In genomic region chr17:55367464-55368207, GRCm38 (mm10) we compare ENCODE assay signal across 11 mouse cellular contexts.
DNase-seq lines count a peak whose midpoint lies in the region; ATAC-seq and TF ChIP-seq lines count a peak whose summit lies in the region.
"Had no signal": no experiment of that assay in that cellular context is flagged by ENCODE, and none has a peak within 500 bp of the region (broad histone marks: within the 10 kb centered on the region; RNA-seq: fewer than 3 reads in every experiment).

No protein-coding gene starts in this region.

- H3K9me3 ChIP-seq in embryonic facial prominence, embryonic 11.5 days (replicated peaks; ENCODE audit: control insufficient read depth, low read length): no peaks in the 10 kb centered on the region
- no peaks in the 10 kb centered on the region for H3K9me3 ChIP-seq in hindbrain, postnatal 0 days (ENCODE audit: low read length)
- no peaks in the 10 kb centered on the region for H3K9me3 ChIP-seq in limb, embryonic 14.5 days (ENCODE audit: control insufficient read depth, low read length)
- H3K9me3 ChIP-seq: G1E; intestine, embryonic 15.5 days; liver, embryonic 15.5 days; stomach, embryonic 15.5 days had no signal

- H3K4me2 ChIP-seq in embryonic facial prominence, embryonic 11.5 days (ENCODE audit: low read depth, low read length): no peak overlapping the region
- no peak overlapping the region for H3K4me2 ChIP-seq in hindbrain, postnatal 0 days (ENCODE audit: low read depth, low read length)
- no peak overlapping the region for H3K4me2 ChIP-seq in limb, embryonic 14.5 days (replicated peaks; ENCODE audit: low read depth, low read length, severe bottlenecking)
- H3K4me2 ChIP-seq: intestine, embryonic 15.5 days; liver, embryonic 15.5 days; stomach, embryonic 15.5 days had no signal

- H3K27me3 ChIP-seq in embryonic facial prominence, embryonic 11.5 days (ENCODE audit: control insufficient read depth, insufficient read depth, low read length): no peaks in the 10 kb centered on the region
- H3K27me3 ChIP-seq in hindbrain, postnatal 0 days (ENCODE audit: insufficient read depth, low read length): no peaks in the 10 kb centered on the region
- no peaks in the 10 kb centered on the region for H3K27me3 ChIP-seq in limb, embryonic 14.5 days (ENCODE audit: control insufficient read depth, insufficient read depth, low read length)
- H3K27me3 ChIP-seq in kidney, adult 2 months (replicated peaks; ENCODE audit: control insufficient read depth, insufficient read depth, low read length): no peaks in the 10 kb centered on the region
- H3K27me3 ChIP-seq: intestine, embryonic 15.5 days; liver, embryonic 15.5 days; stomach, embryonic 15.5 days had no signal

- peak; percentile 84 for DNase-seq in brain, embryonic 14.5 days (ENCODE audit: low read depth)
- DNase-seq in embryonic facial prominence, embryonic 11.5 days (ENCODE audit: low spot score): peak; percentile 76
- DNase-seq in hindbrain, postnatal 0 days (ENCODE audit: low spot score): peak; percentile 66
- DNase-seq in limb, embryonic 14.5 days (ENCODE audit: low spot score): peak; percentile 12
- no peak for DNase-seq in kidney, postnatal 14 days
- no peak for DNase-seq in kidney, adult 2 months

- no peaks in the 10 kb centered on the region for H3K36me3 ChIP-seq in embryonic facial prominence, embryonic 11.5 days (replicated peaks; ENCODE audit: control insufficient read depth, insufficient read depth, low read depth, low read length)
- H3K36me3 ChIP-seq in hindbrain, postnatal 0 days (ENCODE audit: insufficient read depth, low read length): no peaks in the 10 kb centered on the region
- H3K36me3 ChIP-seq in limb, embryonic 14.5 days (ENCODE audit: control insufficient read depth, insufficient read depth, low read length): no peaks in the 10 kb centered on the region
- no peaks in the 10 kb centered on the region for H3K36me3 ChIP-seq in kidney, adult 2 months (ENCODE audit: control insufficient read depth, insufficient read depth, low read length)
- H3K36me3 ChIP-seq: G1E; intestine, embryonic 15.5 days; liver, embryonic 15.5 days; stomach, embryonic 15.5 days had no signal

- no peak for TF ChIP-seq CTCF in brain, embryonic 14.5 days (IDR thresholded peaks at IDR 0.05; ENCODE audit: borderline replicate concordance, extremely low read depth, insufficient read depth, insufficient read length)
- TF ChIP-seq CTCF in hindbrain, postnatal 0 days (IDR thresholded peaks at IDR 0.05; ENCODE audit: low read depth): no peak
- no peak for TF ChIP-seq CTCF in kidney, adult 2 months (conservative IDR thresholded peaks at IDR 0.05; ENCODE audit: insufficient read depth, insufficient read length, low read depth, low read length)

- no peak overlapping the region for H3K9ac ChIP-seq in embryonic facial prominence, embryonic 11.5 days (replicated peaks; ENCODE audit: low read length)
- H3K9ac ChIP-seq in hindbrain, postnatal 0 days (replicated peaks; ENCODE audit: low read length): no peak overlapping the region
- H3K9ac ChIP-seq in limb, embryonic 14.5 days (ENCODE audit: low read depth, low read length, severe bottlenecking): no peak overlapping the region
- H3K9ac ChIP-seq: intestine, embryonic 15.5 days; liver, embryonic 15.5 days; stomach, embryonic 15.5 days had no signal

- no peak for TF ChIP-seq POLR2A in brain, embryonic 14.5 days (IDR thresholded peaks at IDR 0.05; ENCODE audit: borderline replicate concordance, extremely low read depth, insufficient read depth, insufficient read length, poor library complexity, severe bottlenecking)
- no peak for TF ChIP-seq POLR2A in limb, embryonic 14.5 days (IDR thresholded peaks at IDR 0.05; ENCODE audit: borderline replicate concordance, extremely low read depth, insufficient read depth, insufficient read length)
- no peak for TF ChIP-seq POLR2A in kidney, adult 2 months (IDR thresholded peaks at IDR 0.05; ENCODE audit: low read depth, low read length)

- H3K4me1 ChIP-seq in embryonic facial prominence, embryonic 11.5 days (ENCODE audit: control insufficient read depth, insufficient read depth, low read length): no peaks in the 10 kb centered on the region
- H3K4me1 ChIP-seq in hindbrain, postnatal 0 days (ENCODE audit: insufficient read depth, low read length): no peaks in the 10 kb centered on the region
- peaks cover 3% of the 10 kb centered on the region; the same call in 1 of the 2 replicates for H3K4me1 ChIP-seq in limb, embryonic 14.5 days (ENCODE audit: control insufficient read depth, insufficient read depth, low read length)
- H3K4me1 ChIP-seq in kidney, adult 2 months (ENCODE audit: control insufficient read depth, insufficient read depth, low read length): no peaks in the 10 kb centered on the region
- H3K4me1 ChIP-seq: intestine, embryonic 15.5 days; liver, embryonic 15.5 days; stomach, embryonic 15.5 days had no signal

- peak; percentile 80 for ATAC-seq in embryonic facial prominence, embryonic 11.5 days (replicated peaks; ENCODE audit: insufficient number of reproducible peaks, low FRiP score, low TSS enrichment, low read depth)
- ATAC-seq in hindbrain, postnatal 0 days: peak; percentile 95
- peak; percentile 53 for ATAC-seq in limb, embryonic 14.5 days (ENCODE audit: low FRiP score, low read depth)
- no peak for ATAC-seq in cerebellum, adult (ENCODE audit: insufficient number of reproducible peaks, low FRiP score, low TSS enrichment)
- ATAC-seq: intestine, embryonic 15.5 days had no signal

- H3K4me3 ChIP-seq in embryonic facial prominence, embryonic 11.5 days (ENCODE audit: low read depth, low read length): no peak overlapping the region
- no peak overlapping the region for H3K4me3 ChIP-seq in hindbrain, postnatal 0 days (ENCODE audit: low read length)
- H3K4me3 ChIP-seq in limb, embryonic 14.5 days (replicated peaks; ENCODE audit: low read length): no peak overlapping the region
- no peak overlapping the region for H3K4me3 ChIP-seq in kidney, adult 2 months (ENCODE audit: insufficient read depth, low read depth, low read length)
- H3K4me3 ChIP-seq: intestine, embryonic 15.5 days; liver, embryonic 15.5 days; stomach, embryonic 15.5 days had no signal

- 54% methylated on average over 7 of the region's 7 CpGs for WGBS in embryonic facial prominence, embryonic 11.5 days
- 71% methylated on average over 7 of the region's 7 CpGs for WGBS in hindbrain, postnatal 0 days
- 64% methylated on average over 7 of the region's 7 CpGs for WGBS in limb, embryonic 14.5 days
- WGBS in kidney, adult 2 months: 85% methylated on average over 7 of the region's 7 CpGs

- peak overlapping the region; percentile 43; the same call in 1 of the 2 replicates for H3K27ac ChIP-seq in embryonic facial prominence, embryonic 11.5 days (replicated peaks; ENCODE audit: low read depth, low read length)
- H3K27ac ChIP-seq in hindbrain, postnatal 0 days: peak overlapping the region; percentile 68
- H3K27ac ChIP-seq in limb, embryonic 14.5 days (replicated peaks; ENCODE audit: low read depth, low read length): no peak overlapping the region
- no peak overlapping the region for H3K27ac ChIP-seq in kidney, adult 2 months (ENCODE audit: insufficient read depth, low read depth, low read length)
- H3K27ac ChIP-seq: intestine, embryonic 15.5 days; liver, embryonic 15.5 days; stomach, embryonic 15.5 days had no signal

Comparison
In these comparisons a context has a peak if more than half of its experiments do, and no peak if none do; other contexts are left out.
1. DNase-seq: peak in brain, embryonic 14.5 days (single experiment), embryonic facial prominence, embryonic 11.5 days (single experiment), hindbrain, postnatal 0 days (single experiment) and limb, embryonic 14.5 days (single experiment); none in kidney, postnatal 14 days (single experiment) and kidney, adult 2 months (single experiment).
2. H3K27ac ChIP-seq: peak in embryonic facial prominence, embryonic 11.5 days (single experiment) and hindbrain, postnatal 0 days (single experiment); none in limb, embryonic 14.5 days (single experiment) and kidney, adult 2 months (single experiment).